Mouse (Mus musculus) liver, embryonic 15.5 days (tissue): ENCODE results near the gene Ccr8. TPM values are rescaled to one million over a fixed set of nuclear protein-coding genes. Genes with fewer than 3 reads are reported as not detected.

Experiments
- ATAC-seq: fragments of 200-750 bp; cut with Nextera tagmentation; 2 replicates; pipeline ENCODE4 v1.8.0; 2017; ENCODE audit warnings: moderate number of reproducible peaks, mild to moderate bottlenecking, moderate library complexity; ENCODE audit not compliant: insufficient read depth
- H3K27ac ChIP-seq: fragments of 300-500 bp; sonication (generic); replicated peaks from 2 replicates; pipeline ENCODE4 v1.5.1; 2015; ENCODE audit warnings: mild to moderate bottlenecking, inconsistent platforms
- H3K27me3 ChIP-seq: fragments of 300-500 bp; sonication (generic); 2 replicates; pipeline ENCODE4 v1.6.1; 2015; ENCODE audit warnings: mild to moderate bottlenecking, inconsistent platforms
- H3K36me3 ChIP-seq: fragments of 300-500 bp; sonication (generic); replicated peaks from 2 replicates; pipeline ENCODE4 v1.6.1; 2015; ENCODE audit warnings: moderate library complexity, mild to moderate bottlenecking, inconsistent platforms
- H3K4me1 ChIP-seq: fragments of 300-500 bp; sonication (generic); replicated peaks from 2 replicates; pipeline ENCODE4 v1.6.1; 2015; ENCODE audit warnings: inconsistent platforms
- H3K4me2 ChIP-seq: fragments of 300-500 bp; sonication (generic); 2 replicates; pipeline ENCODE4 v1.6.1; 2015; ENCODE audit warnings: moderate library complexity, mild to moderate bottlenecking, inconsistent platforms
- H3K4me3 ChIP-seq: fragments of 300-500 bp; sonication (generic); replicated peaks from 2 replicates; pipeline ENCODE4 v1.5.1; 2015; ENCODE audit warnings: mild to moderate bottlenecking, inconsistent platforms
- H3K9ac ChIP-seq: fragments of 300-500 bp; sonication (generic); 2 replicates; pipeline ENCODE4 v1.6.1; 2015; ENCODE audit warnings: moderate library complexity, mild to moderate bottlenecking, inconsistent platforms
- H3K9me3 ChIP-seq: fragments of 300-500 bp; sonication (generic); replicated peaks from 2 replicates; pipeline ENCODE4 v1.6.1; 2016; ENCODE audit warnings: inconsistent platforms
- WGBS: fragments of 180-500 bp; shearing (Covaris S2); methylation state at CpG from one replicate; pipeline ENCODE4 v1.1.7; 2015; ENCODE audit warnings: mixed read lengths; ENCODE audit not compliant: insufficient replicate concordance; 5-methylcytosine and 5-hydroxymethylcytosine counted together
- polyA plus RNA-seq: library from polyadenylated mRNA; unstranded; fragments of >200 nt; fragmentation: Nextera tagmentation; extraction: Ambion mirVana; gene quantifications from 2 replicates; pipeline ENCODE4 v1.2.1, GENCODE M21; 2015

Ccr8 gene
- polyA plus RNA-seq, 1 experiment from 2014 or later: 0.07 TPM

- Histone ChIP-seq H3K4me2 (no peak overlapping the region), H3K27ac (no peak overlapping the region), H3K9ac (no peak overlapping the region), H3K36me3 (no peaks in the 10 kb centered on the region), H3K4me1 (peaks cover 7% of the 10 kb centered on the region), H3K9me3 (no peaks in the 10 kb centered on the region), H3K27me3 (no peaks in the 10 kb centered on the region), H3K4me3 (no peak overlapping the region)
- WGBS: 61% methylated on average over 2 of the region's 2 CpGs
- ATAC-seq: no peak
These were observed 20.7 kb upstream of the Ccr8 start for GRCm38 (mm10) chr9:120071251-120071650.

GRCm38 (mm10) chr9:120073169-120073568 is 18.7 kb upstream of the Ccr8 start:
- Histone ChIP-seq H3K27ac (no peak overlapping the region), H3K4me2 (no peak overlapping the region), H3K4me3 (no peak overlapping the region), H3K27me3 (no peaks in the 10 kb centered on the region), H3K36me3 (no peaks in the 10 kb centered on the region), H3K9ac (no peak overlapping the region), H3K4me1 (peaks cover 7% of the 10 kb centered on the region), H3K9me3 (no peaks in the 10 kb centered on the region)
- 9% methylated on average over 3 of the region's 3 CpGs for WGBS
- ATAC-seq: 0 out of 2 replicates have a peak, but pooled peaks have one; percentile 12

GRCm38 (mm10) chr9:120074516-120074915 is 17.4 kb upstream of the Ccr8 start:
- Histone ChIP-seq H3K36me3 (no peaks in the 10 kb centered on the region), H3K4me2 (no peak overlapping the region), H3K27me3 (no peaks in the 10 kb centered on the region), H3K27ac (no peak overlapping the region), H3K9ac (no peak overlapping the region), H3K4me1 (peaks cover 7% of the 10 kb centered on the region), H3K9me3 (no peaks in the 10 kb centered on the region), H3K4me3 (no peak overlapping the region)
- 62% methylated on average over 7 of the region's 7 CpGs for WGBS
- no peak for ATAC-seq

DNA sequence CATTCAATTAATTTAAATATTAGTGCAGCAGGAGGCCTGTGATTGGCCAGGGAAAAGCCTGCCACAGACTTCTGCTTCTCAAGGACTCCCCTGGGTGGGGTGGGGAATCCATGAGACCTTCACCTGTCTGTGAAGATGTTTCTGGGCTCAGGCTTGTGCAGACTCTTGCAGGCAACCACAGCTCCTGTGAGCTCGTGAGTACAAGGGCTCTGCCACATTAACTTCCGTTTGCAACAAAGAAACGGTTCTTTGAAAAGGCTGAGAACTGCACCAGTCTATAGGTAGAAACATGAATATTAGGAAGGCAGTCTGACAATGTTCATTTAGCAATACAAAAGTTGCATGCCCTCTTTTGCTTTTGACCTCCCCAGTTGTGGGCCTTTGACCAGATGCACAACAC is 13.7 kb upstream of the Ccr8 start:
- H3K4me2 ChIP-seq: no peak overlapping the region
- H3K9ac ChIP-seq: no peak overlapping the region
- no peak overlapping the region for H3K4me3 ChIP-seq
- H3K27ac ChIP-seq: no peak overlapping the region
- WGBS: 53% methylated on average over 3 of the region's 3 CpGs
- no peaks in the 10 kb centered on the region for H3K4me1 ChIP-seq
- H3K27me3 ChIP-seq: no peaks in the 10 kb centered on the region
- no peaks in the 10 kb centered on the region for H3K36me3 ChIP-seq
- no peaks in the 10 kb centered on the region for H3K9me3 ChIP-seq
- no peak for ATAC-seq

DNA sequence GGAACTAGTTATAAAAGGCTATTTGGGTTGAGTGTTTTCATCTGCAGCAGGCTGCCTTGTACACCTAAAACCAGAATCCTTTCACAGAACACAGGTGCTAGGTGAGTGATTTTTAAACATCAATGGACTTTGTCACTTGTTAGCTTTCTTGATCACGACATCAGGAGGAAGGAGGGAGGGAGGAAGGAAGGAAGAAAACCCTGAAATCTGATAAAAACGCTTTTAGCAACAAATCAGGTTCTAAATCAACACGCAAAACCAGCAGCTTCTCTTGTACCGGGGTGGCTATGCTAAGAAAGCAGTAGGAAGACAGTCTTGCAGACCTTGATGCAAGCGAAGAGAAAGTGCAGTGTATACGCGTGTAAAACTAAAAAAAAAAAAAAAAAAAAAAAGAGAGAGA is 12.0 kb upstream of the Ccr8 start:
- H3K4me3 ChIP-seq: no peak overlapping the region
- no peaks in the 10 kb centered on the region for H3K36me3 ChIP-seq
- H3K4me2 ChIP-seq: no peak overlapping the region
- 45% methylated on average over 7 of the region's 7 CpGs for WGBS
- no peak for ATAC-seq
- no peaks in the 10 kb centered on the region for H3K27me3 ChIP-seq
- no peak overlapping the region for H3K9ac ChIP-seq
- no peaks in the 10 kb centered on the region for H3K4me1 ChIP-seq
- no peak overlapping the region for H3K27ac ChIP-seq
- no peaks in the 10 kb centered on the region for H3K9me3 ChIP-seq

DNA sequence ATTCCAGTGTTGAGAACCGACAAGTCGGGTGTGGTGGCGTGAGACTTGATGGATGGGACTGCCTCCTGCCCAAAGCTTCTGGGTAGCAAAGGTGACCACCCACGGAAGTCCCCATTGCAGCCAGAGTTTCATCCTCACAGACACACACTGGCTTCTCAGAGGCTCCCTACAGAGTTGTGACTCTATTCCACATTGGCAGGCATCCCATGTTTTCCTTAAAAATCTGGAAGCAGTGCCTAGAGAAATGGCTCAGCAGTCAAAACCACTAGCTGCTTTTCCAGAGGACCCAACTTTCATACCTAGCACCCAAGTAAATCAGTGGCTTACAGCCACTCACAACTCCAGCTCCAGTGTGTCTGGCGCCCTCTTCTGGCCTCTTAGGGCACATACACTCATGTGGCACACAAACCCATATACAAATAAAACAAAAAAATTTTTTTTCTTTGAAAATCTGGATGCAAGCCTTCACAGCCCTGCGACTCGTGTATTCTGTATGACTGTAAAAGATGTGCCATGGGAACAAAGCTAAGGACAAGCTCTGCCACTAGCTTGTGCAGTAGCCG is 11.3 kb upstream of the Ccr8 start:
- WGBS: 63% methylated on average over 8 of the region's 8 CpGs

DNA sequence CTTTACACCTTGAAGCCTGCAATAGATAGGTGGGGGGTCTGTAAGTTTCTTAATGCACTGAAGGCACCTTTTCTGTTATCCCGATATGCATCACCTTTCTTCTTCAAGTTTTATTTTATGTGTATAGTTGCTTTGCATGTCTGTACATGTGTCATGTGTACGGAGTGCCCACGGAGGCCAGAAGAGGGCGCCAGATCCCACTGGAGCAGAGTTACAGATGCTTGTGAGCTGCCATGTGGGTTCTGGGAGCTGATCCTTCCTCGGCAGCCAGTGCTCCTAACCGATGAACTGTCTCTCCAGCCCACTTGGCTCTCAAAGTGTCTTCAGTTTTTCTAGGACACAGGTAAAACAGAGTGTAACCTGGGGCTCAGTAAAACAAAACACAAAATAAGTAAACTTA is 10.7 kb upstream of the Ccr8 start:
- H3K36me3 ChIP-seq: no peaks in the 10 kb centered on the region
- H3K4me3 ChIP-seq: no peak overlapping the region
- no peak for ATAC-seq
- H3K4me2 ChIP-seq: no peak overlapping the region
- H3K9ac ChIP-seq: no peak overlapping the region
- no peaks in the 10 kb centered on the region for H3K9me3 ChIP-seq
- no peaks in the 10 kb centered on the region for H3K4me1 ChIP-seq
- WGBS: 49% methylated on average over 6 of the region's 6 CpGs
- H3K27ac ChIP-seq: no peak overlapping the region
- H3K27me3 ChIP-seq: no peaks in the 10 kb centered on the region

More for the DNA sequence above, 11.3 kb upstream of the Ccr8 start:
- Histone ChIP-seq H3K4me3 (no peak overlapping the region), H3K9me3 (no peaks in the 10 kb centered on the region), H3K4me2 (no peak overlapping the region), H3K27ac (no peak overlapping the region), H3K4me1 (no peaks in the 10 kb centered on the region), H3K9ac (no peak overlapping the region), H3K36me3 (no peaks in the 10 kb centered on the region), H3K27me3 (no peaks in the 10 kb centered on the region)
- ATAC-seq: no peak

DNA sequence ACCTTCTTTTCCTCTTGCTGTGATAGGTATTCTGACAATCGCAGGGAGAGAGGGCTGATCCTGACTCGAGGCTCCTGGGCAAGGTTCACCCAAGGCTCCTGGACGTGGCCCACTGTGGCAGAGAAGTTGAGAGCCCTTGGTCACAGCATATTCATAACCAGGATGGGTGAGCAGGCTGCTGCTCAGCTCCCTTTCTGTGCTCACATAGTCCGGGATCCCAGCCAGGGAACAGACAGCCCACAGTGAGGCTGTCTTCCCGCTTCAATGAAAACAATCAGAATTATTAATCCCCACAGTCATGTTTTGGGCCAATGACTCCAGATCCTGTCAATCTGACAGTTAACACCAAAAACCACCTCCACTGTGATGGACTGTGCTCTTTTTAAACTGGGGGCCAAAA is 9.9 kb upstream of the Ccr8 start:
- WGBS: 65% methylated on average over 5 of the region's 5 CpGs
- H3K9me3 ChIP-seq: no peaks in the 10 kb centered on the region

DNA sequence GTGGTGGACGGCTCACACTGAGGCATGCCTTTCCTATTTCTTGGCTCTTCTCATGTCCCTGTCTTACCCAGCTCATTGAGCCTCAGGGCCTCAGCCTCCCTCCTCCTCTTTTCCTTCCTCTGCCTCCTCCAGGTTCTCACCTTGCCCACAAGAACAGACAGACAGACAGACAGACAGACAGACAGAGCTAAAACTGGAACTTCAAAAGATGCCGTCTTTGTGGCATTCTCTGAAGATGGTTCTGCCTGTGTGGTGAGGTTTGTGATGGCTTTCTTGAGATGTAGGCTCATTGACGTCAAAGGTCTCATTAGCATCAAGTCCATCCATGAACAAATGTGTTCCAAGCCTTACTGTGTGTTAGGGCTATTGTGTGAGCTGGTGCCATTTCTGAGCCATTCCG is 9.2 kb upstream of the Ccr8 start:
- Histone ChIP-seq H3K9ac (no peak overlapping the region), H3K36me3 (no peaks in the 10 kb centered on the region), H3K27ac (no peak overlapping the region), H3K4me1 (no peaks in the 10 kb centered on the region), H3K9me3 (no peaks in the 10 kb centered on the region), H3K27me3 (no peaks in the 10 kb centered on the region), H3K4me3 (no peak overlapping the region), H3K4me2 (no peak overlapping the region)
- no peak for ATAC-seq
- WGBS: 65% methylated on average over 4 of the region's 4 CpGs

More for the DNA sequence above, 9.9 kb upstream of the Ccr8 start:
- no peaks in the 10 kb centered on the region for H3K4me1 ChIP-seq
- H3K27ac ChIP-seq: no peak overlapping the region
- no peak for ATAC-seq
- H3K36me3 ChIP-seq: no peaks in the 10 kb centered on the region
- no peak overlapping the region for H3K4me3 ChIP-seq
- H3K27me3 ChIP-seq: no peaks in the 10 kb centered on the region
- no peak overlapping the region for H3K4me2 ChIP-seq
- no peak overlapping the region for H3K9ac ChIP-seq

DNA sequence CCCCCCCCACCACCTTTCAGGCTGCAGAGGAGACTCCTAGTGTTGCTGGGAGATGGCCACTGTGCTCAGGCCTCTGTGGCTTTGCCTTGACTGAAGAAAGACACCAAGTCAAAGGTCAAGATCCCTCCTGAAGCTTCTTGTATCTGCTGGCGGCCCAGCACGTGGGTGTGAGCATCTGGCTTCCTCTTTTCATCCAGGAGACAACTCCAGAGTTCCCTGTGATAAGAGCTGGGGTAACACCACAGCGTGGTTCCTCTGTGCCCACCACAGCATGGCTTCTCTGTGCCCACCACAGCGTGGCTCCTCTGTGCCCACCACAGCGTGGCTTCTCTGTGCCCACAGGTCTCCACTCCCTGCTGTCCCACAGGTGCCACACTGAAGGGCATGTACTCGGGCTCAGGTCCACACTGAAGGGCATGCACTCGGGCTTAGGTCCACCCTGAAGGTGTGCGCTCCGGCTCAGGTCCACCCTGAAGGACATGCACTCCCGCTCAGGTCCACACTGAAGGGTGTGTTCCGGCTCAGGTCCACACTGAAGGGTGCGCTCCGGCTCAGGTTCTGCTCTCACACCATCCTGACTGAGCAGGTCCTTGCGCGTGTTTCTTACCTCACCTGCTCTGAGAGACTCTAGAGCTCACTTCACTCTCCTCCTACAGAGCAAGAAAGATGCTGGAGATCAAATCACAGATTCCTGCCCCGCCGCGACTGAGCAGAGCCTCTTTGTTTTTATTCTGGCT is 8.6 kb upstream of the Ccr8 start:
- H3K9me3 ChIP-seq: no peaks in the 10 kb centered on the region
- no peaks in the 10 kb centered on the region for H3K27me3 ChIP-seq
- no peaks in the 10 kb centered on the region for H3K4me1 ChIP-seq
- 59% methylated on average over 18 of the region's 18 CpGs for WGBS
- no peak overlapping the region for H3K4me2 ChIP-seq
- ATAC-seq: no peak
- no peak overlapping the region for H3K27ac ChIP-seq
- no peak overlapping the region for H3K4me3 ChIP-seq
- H3K9ac ChIP-seq: no peak overlapping the region
- no peaks in the 10 kb centered on the region for H3K36me3 ChIP-seq

DNA sequence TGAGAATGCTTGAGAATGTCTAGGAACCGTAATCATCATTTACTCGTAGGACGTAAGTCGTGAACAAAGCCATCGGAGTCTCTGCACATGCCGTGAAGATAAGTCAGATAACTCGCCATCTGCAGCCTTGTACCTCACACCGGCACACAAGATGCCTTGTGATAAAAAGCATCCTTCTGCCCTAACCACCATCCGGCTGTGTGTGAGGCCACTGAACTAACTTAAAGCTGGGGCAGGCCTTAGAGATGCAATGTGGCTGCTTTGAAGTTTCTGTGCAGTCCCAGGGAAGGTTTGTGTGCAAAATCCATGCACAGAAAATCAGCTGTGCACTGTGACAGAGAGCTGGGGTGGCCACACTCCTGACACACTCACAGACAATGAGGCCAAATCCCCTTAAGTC is 7.5 kb upstream of the Ccr8 start:
- Histone ChIP-seq H3K9ac (no peak overlapping the region), H3K27me3 (no peaks in the 10 kb centered on the region), H3K4me3 (no peak overlapping the region), H3K4me2 (no peak overlapping the region), H3K9me3 (no peaks in the 10 kb centered on the region), H3K36me3 (no peaks in the 10 kb centered on the region), H3K4me1 (no peaks in the 10 kb centered on the region), H3K27ac (no peak overlapping the region)
- no peak for ATAC-seq
- WGBS: 62% methylated on average over 9 of the region's 9 CpGs

DNA sequence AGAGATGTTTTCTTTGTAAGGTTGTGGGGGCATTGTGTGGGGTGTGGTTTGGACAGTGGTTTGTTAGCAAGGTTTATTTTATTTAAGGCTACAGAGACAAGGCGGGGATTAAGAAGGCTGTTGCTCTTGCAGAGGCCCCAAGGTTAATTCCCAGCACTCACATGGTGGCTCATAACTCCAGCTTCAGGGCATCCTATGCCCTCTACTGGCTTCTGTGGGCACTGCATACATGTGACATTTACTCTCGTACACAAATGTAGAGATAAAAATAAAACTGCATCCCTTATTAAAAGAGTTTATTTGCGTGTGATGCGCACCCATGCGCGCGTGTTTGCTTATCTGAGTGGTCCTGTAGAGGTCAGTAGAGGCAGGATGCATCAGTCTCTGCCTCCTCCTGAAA is 2.8 kb upstream of the Ccr8 start:
- WGBS: 73% methylated on average over 7 of the region's 7 CpGs
- Histone ChIP-seq H3K9ac (no peak overlapping the region), H3K27me3 (no peaks in the 10 kb centered on the region), H3K9me3 (no peaks in the 10 kb centered on the region), H3K36me3 (no peaks in the 10 kb centered on the region), H3K4me2 (no peak overlapping the region), H3K4me1 (no peaks in the 10 kb centered on the region), H3K27ac (no peak overlapping the region), H3K4me3 (no peak overlapping the region)
- ATAC-seq: no peak
